Mouse (Mus musculus) c-Kit-positive CD71-positive TER-119-negative erythroid progenitor cells, embryonic 14.5 days (primary cell): ENCODE measurements around the gene Arhgap23.

Source experiments
- DNase-seq: peaks from one replicate; pipeline ENCODE4 v3.0.0-alpha.2; 2013; ENCODE audit warnings: low read depth

The Arhgap23 gene

GRCm38 (mm10) chr11:97533653-97534052, 118.3 kb downstream of the Arhgap23 start:
- DNase-seq: no peak

DNA sequence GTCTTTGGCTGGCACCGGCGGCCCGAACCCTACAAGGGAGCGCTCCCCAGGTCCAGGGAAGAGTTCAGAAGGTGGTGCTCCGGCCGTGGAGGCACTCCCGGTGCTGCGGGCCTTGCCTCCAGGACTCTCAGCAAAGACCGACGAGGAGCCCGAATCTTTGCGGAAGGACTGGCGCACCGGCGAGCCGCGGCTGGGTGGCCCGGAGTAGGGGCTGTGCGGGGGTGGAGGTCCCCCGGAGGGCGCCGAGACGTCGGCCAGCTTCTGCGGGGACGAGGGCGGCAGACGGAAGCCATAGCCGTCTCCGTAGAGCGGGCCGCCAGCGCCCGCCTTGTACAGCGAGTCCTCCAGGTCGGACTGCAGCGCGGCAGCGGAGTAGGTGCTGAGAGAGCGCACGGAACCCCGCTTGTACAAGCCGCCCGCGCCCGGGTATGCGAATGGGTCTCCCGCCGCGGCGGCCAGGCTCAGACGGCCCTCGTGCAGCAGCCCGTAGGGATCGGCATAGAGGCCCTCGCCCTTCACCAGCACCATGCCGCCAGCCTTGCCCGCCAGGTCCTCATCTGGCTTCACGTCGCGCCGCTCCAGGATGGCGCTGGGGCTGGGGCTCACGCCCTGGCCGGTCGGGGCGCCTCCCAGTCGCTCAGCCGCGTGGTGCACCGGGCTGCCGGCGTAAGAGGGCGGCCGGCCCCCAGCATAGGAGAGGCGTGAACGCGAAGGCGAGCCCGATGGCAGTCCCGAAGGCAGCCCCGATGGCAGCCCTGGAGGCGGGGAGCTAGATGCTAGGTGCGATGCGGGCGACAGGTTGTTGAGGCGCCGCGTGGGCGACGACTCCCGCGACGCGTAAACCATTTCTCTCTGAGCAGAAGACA, 119.3 kb downstream of the Arhgap23 start:
- DNase-seq: no peak

DNA sequence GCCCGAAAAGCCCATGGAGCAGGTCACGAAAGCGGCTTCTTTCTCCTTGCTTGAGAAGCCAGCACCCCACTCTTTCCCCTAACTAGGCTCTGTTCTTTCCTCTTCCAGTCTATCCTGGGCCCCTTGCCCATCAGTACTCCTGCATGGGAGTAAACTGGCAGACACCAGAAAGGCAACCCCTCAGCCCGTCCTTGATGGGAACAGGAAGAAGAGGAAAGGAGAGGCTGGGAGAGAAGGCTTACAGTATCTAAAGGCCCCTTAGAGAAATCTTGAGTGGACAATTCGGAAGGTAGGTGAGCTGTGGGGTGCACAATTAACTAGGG, 119.9 kb downstream of the Arhgap23 start:
- no peak for DNase-seq

DNA sequence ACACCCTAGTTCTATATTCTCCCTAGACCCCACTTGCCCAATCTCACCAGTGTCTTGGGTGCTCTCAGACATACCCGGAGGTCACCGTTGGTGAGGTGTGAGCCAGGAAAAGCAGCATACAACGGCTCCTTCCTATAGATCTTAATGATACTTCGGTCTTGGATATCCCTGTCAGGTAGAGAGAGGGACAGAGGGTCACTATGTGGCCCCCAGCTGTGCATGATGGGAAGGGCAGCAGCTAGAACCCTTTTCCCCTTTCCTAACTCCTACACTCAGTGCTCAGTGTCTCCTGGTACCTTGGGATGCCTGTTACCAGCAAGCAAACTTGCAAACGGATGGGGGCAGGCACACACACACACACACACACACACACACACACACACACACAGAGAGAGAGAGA, 120.3 kb downstream of the Arhgap23 start:
- no peak for DNase-seq

DNA sequence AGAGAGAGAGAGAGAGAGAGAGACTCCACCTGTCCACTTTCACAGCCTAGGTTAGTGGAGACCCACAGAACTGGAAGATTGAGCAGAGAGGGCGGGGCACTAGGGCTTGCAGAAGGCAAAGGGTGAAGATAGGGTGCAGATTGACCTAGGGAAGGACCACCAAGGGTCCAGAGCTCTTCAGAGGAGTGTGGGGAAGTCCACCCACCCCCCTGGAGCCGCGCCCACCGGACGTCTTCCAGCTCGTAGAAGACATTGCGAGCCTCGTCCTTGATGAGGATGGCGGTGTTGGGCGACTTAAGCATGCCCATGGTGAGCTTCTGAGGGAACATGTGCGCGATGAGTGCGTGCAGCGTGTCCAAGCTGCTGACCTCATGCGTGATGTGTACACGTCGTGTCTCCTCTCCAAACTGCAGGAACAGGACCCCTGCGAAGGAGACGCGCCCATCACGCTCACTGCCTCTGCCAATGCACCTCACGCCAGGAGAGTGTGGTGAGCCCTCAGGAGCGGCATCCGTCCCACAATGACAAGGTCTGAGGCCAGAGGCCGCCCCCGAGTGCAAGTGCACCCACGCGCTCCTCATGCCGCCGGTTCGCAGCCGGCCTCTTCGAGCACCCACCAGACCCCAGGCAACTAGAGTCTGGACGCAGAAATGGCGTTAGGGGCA, 120.9 kb downstream of the Arhgap23 start:
- DNase-seq: no peak

DNA sequence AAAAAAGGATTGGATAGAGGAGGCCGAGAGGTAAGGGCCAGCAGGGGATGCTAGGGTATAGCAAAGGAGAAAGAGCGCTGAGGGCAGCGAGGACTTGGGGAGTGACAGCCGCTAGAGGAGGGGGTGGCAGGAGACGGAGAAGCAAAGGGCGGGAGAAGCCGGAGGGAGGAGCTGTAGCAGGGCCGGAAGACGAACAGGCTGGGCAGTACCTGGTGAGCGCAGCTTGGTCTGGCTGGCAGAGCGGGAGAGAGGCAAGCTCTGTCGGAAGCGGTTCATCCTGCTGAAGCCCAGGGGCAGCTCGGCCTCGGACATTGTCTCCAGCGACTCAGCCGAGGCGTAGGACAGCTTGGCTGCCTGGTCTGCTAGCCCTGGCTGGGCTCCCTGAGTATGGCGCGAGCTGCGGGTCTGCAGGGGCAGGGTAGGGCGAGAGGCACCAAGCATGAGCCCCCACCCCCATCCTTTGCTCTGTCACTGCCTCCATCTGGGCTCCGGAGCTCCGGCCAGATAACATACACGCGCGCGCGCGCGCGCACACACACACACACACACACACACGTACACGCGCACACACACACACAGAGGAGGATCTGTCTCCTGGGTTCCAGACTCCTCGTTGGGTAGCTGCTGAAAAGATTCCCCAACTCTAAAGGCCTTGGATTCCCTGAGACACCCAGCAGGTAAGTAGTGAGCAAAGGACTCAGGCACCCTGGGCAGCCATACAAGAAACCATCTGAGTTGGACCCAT, 121.7 kb downstream of the Arhgap23 start:
- DNase-seq: no peak

DNA sequence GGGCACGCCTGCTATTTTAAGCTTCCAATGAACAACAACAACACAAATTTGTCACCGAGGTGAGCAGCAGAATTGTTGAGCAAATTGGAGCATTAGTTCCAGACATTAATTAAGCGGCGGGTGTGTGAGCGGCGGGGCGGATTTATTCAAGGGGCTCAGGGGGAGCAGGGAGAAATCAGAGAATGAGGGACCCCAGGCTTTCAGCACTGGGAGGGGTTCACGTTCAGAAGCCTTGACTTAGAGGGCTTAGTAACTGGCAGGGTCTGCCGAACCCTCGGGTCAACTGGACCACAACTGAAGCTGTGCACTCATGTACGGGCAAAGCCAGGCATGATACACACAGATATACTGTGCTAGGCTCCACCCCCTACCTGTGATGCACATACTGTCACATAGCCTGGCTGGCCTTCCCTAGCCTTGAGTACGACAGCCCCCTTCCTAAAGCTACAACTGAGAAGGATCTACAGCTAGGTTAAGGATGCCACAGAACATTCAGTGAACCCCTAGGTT, 122.3 kb downstream of the Arhgap23 start:
- no peak for DNase-seq

GRCm38 (mm10) chr11:97539622-97540021, 124.3 kb downstream of the Arhgap23 start:
- no peak for DNase-seq

GRCm38 (mm10) chr11:97540136-97540535, 124.8 kb downstream of the Arhgap23 start:
- no peak for DNase-seq

- DNase-seq: no peak
Measured at GRCm38 (mm10) chr11:97540604-97541003, 125.3 kb downstream of the Arhgap23 start.

DNA sequence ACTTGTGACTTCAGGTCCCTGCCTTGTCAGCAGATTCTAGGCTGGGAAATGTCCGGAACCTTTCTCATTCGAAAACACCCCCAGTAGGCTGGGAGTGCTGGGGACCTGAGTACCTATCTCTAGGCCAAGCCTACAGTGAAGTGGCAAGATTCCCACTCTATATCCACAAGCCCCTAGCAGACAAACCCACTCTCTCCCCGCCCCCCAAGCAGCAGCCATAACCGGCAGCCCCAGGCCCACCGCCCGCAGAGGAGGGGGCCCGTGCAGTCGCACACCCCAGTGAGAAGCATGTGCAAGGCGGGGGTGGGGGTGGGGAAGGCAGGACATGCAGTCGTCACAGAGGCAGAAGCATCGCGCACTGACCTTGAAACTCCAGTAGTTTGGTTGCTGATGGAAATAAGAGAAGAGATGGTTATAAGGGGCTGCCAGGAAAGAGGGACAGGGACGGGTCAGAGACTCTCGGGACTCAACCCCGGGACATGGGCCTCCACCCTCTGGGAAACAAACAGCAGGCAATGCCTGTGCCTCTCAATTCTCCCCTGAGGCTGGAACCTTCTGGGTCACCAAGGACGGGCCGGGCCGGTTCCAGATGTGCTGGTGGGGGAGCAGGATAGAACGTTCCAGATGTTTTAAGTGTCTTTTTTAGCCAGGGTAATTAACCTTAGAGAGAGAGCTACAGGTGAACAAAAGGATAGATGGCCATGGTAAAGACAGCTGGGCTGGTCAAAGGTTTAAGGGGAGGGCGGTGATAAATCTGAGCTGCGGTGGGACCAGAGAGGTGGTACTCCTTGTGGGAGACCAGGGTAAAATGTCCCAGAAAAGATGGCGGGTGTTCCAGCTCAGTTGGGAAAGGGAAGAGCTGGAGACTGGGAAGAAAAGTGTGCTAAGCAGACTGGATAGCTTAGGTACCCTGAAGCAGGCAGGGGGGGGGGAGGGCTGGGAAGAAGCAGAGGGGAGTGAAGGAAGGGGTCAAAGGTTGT, 127.1 kb downstream of the Arhgap23 start:
- no peak for DNase-seq

DNA sequence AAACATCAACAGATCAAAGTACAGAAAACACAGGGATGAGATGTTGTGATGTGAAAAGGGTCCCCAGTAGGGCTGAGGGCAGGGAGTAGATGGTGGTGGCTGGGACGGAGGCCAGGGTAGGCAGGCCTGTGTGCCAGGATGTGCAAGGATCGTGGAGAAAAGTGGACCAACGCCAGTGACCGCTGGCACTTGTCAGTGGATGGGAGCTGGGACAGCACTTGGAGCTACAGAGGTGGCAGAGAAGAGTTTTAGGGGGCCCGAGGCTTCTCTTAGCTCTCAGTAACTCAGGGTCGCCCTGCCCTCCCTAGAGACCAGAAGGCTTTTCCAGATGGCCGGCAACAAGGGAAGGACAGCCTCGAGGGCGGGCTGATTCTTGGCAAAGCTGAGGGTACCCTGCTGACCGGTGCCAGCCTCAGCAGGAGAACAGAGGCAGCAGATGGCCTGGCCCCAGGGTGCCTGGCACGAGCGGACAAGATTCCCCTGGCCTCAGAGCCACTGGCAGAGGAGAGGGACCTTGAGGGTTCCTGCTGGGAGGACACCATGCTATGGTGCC, 127.9 kb downstream of the Arhgap23 start:
- no peak for DNase-seq

- DNase-seq: no peak
Measured at GRCm38 (mm10) chr11:97543883-97544282, 128.6 kb downstream of the Arhgap23 start.

DNA sequence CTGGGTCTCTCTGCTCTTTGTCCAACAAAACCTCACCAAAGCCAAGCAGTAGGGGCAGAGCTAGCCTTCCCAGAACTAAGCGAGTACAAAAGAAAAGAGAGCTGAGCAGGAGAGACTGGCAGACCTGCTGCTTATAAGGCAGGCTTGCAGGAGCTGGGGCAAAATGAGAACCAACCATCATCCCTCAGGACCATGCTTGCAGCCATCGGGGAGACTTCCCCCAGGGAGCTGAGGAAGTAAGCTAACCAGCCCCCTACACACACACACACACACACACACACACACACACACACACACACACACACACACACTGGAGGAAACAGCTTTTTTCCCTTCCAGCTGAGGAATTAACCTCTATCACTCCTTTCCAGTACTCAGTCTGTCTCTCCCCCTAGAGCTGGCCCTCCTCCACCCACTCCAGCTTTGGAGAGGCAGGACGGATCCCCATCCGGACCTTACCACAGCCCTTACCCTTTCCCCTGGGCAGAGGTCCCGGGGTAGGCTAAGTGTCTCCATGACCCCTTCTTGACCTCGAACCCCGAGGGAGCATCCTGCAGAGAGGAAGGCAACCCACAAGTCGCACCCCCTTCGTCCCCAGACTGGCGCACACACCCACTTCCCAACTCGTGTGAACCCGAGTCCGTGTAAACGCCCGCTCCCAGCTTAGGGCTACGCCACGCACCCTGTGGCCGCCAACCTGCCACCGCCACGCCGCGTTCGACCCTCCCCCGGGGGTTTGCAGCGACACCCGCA, 130.7 kb downstream of the Arhgap23 start:
- DNase-seq: no peak

- DNase-seq: no peak
Measured at GRCm38 (mm10) chr11:97546804-97547411, 131.6 kb downstream of the Arhgap23 start.

GRCm38 (mm10) chr11:97547957-97548706, 132.8 kb downstream of the Arhgap23 start:
- no peak for DNase-seq

DNA sequence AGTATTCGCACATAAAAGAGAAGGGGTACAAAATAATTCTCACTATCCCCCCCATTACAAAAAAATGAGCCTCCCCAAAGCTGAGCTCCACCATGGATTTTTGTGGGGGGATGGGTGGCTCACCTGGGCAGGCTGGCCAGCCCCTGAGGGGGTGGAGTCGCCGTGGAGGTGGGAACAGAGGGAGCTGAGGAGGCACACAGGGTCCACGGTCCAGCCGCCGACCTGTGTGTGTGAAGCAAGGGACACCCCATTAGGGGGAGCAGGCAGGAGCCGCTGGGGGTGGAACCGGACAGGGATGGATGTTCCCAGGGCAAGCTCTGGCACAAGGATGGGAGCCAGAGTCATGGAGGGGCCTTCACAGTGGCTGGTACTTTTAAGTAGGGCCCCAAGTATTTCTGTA, 133.4 kb downstream of the Arhgap23 start:
- DNase-seq: no peak
